Mouse (Mus musculus): ENCODE data around the gene Fbxl17.

The Fbxl17 gene

GRCm38 (mm10) chr17:63107515-63107914, 392.3 kb downstream of the Fbxl17 start:
- no peak for DNase-seq (ENCODE audit: low read depth, low spot score)

GRCm38 (mm10) chr17:63095553-63095952, 404.3 kb downstream of the Fbxl17 start:
- DNase-seq (ENCODE audit: low read depth, low spot score) = no peak

DNA sequence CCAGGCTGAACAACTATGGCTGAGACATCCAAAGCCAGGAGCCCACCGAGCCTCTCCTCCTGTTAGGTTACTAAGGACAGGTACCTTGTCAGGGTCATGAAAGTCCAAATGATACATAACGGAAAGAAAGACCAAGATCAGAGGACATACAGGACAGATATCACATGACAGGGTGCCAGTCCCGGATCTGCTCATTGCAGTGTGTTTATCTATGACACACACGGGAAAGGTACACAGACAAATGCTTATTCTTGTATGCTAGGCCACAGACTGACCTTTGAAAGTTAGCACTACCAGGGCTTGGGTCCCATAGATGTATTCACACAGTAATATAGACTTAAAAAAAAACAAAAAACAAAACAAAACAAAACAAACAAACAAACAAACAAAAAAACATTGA, 404.8 kb downstream of the Fbxl17 start:
- DNase-seq (ENCODE audit: low read depth, low spot score) = no peak

DNA sequence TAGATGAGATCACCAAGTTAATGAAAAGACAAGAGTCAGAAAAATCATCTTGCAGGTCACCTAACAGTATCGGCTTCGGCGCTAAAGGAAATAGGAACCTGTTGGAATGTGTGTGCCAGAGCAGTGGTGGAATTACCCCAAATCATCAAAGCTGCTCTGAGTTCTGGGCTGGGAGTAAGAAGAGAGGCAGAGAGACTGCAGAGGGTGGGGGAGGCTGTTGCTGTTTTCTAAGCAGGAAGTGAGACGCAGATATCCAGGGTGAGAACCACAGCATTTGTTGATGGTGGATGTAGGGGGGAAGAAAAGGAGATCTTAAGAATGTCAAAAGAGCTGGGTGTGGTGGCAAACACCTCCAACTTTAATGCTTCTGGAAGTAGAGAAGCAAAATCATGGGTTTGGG, 406.6 kb downstream of the Fbxl17 start:
- no peak for DNase-seq (ENCODE audit: low read depth, low spot score)

GRCm38 (mm10) chr17:63092774-63093173, 407.0 kb downstream of the Fbxl17 start:
- DNase-seq (ENCODE audit: low read depth, low spot score) = no peak

DNA sequence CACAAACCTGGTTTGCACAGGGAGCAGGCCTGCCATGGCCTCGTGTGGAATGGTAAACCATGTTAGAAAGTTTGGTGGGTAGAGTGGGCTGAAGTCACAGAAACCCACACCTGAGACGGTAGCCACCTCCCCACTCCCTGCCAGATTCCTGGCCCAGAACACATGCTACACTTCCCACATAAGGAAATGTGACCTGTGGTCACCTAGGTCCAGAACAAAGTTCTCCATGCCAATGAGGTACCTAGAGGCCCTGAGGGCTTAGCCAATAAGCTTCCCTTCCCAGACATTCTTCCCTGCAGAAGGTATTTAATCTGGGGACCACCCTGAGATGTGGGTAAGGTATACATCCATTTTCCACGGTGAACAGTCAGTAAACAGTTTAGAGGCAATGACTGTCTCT, 409.7 kb downstream of the Fbxl17 start:
- DNase-seq (ENCODE audit: low read depth, low spot score) = no peak

- no peak for DNase-seq (ENCODE audit: low read depth, low spot score)
These were observed 412.6 kb downstream of the Fbxl17 start for GRCm38 (mm10) chr17:63087265-63087664.

DNA sequence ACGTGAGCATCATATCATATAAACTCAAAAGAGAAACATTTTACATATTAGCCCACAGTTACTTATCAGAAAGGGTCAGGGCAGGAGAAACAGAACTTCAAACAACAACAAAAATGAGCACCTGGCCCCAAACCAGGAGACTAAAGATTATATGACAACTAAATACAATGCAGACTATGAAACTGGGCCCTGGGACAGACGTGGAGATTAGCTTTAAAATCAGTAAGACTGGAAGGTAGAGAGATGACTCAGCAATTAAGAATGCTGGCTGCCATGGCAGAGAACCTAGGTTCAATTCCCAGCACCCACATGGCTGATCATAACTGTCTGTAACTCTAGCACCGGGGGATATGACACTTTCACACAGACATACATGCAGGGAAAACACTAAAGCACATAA, 413.3 kb downstream of the Fbxl17 start:
- DNase-seq (ENCODE audit: low read depth, low spot score) = no peak

- DNase-seq (ENCODE audit: low read depth, low spot score) = no peak
These were observed 414.6 kb downstream of the Fbxl17 start for GRCm38 (mm10) chr17:63085227-63085626.

DNA sequence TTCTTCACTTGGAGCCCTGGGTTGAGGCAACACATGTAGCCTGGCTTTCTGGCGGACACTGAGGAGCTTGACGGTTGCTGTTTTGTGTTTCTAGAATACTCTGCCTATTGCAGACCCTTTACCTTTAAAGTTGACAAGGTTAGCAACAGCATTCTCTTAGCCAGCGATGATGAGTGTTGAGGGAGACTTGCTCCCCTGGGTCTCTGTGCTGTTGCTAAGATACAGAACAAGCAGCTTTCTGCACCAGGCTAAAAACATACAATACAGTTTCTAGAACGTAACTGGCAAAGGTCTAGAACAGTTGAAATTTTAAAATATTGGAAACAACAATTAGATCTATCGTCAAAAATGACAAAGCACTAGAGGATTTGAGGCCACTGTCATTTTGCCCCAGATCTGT, 420.7 kb downstream of the Fbxl17 start:
- no peak for DNase-seq (ENCODE audit: low read depth, low spot score)

DNA sequence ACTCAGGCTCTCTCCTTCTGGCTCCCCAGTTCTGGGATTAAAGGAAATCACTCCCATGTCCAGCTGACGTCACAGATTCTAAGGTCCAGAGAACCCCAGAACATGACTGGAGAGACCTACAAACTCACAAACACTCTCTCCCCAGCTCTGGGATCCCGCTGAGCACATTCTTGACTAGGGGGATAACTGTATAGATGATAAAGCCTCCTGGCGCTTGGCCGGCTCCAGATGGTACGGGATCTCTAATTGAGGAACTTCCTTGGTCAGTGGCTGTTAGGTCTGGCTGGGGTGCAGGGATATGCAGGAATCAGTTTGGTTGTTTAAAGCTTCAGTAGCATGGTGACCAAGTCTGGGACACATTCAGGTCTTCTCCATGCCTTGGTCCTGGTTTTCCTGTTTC, 422.3 kb downstream of the Fbxl17 start:
- DNase-seq (ENCODE audit: low read depth, low spot score) = no peak

DNA sequence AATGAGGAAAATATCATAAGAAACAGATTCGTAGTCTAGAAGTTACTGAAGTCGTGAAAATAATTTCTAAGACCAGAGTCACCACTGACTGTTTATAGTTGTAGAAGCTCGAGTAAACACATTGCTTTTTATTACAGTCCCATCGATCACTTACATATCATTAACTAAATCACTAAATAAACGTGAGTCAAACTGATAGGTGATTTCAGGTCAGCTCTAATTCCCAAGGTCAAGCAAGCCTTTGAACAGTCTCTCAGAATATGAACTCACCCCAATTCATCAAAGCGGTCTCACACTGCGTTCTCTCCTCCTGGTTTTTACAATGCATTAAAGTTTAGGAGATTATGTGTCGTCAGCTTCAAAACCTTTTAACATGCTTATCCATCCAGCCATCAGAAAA, 423.2 kb downstream of the Fbxl17 start:
- no peak for DNase-seq (ENCODE audit: low read depth, low spot score)

DNA sequence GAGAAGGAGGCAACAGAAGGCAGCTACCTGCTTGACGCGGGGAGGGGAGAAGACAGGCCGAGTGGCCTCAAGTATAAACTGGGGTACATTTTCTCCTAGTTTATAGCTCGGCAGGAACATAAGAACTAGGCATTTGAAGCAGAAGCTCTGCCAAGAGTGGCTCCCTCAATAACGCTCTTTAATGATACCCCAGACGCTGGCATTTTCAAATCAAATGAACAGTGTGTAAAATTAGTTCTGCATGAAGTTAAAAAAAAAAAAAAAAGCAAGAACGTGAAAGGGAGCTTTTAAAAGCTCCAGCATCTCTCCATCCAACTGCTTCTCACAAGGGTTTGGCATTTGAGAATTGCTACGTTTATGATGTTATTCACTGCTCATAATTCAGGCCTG, 423.8 kb downstream of the Fbxl17 start:
- no peak for DNase-seq (ENCODE audit: low read depth, low spot score)

- no peak for DNase-seq (ENCODE audit: low read depth, low spot score)
These were observed 424.5 kb downstream of the Fbxl17 start for GRCm38 (mm10) chr17:63075091-63076036.

DNA sequence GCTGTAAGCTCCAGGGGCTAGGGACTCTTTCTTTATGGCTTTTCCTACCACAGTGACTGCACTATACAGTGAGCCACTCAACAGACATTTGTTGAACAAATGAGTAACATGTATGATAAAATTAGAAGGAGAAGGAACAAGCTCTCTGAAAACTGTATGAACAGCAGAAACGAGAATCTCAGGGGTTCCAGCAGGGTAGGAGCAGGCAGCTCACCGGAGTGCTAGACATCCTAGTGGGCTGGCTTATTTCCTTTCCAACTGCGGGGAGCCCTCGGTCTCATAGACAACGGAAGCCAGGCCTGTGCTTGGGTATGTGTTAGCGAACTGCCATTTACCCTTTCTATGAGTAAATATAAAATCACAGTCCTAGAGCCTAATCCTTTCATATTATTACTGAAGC, 426.5 kb downstream of the Fbxl17 start:
- DNase-seq (ENCODE audit: low read depth, low spot score) = no peak

- DNase-seq (ENCODE audit: low read depth, low spot score) = no peak
These were observed 428.5 kb downstream of the Fbxl17 start for GRCm38 (mm10) chr17:63071134-63071923.

- DNase-seq (ENCODE audit: low read depth, low spot score) = no peak
These were observed 429.6 kb downstream of the Fbxl17 start for GRCm38 (mm10) chr17:63070161-63070761.

- DNase-seq (ENCODE audit: low read depth, low spot score) = no peak
These were observed 437.0 kb downstream of the Fbxl17 start for GRCm38 (mm10) chr17:63062785-63063184.

DNA sequence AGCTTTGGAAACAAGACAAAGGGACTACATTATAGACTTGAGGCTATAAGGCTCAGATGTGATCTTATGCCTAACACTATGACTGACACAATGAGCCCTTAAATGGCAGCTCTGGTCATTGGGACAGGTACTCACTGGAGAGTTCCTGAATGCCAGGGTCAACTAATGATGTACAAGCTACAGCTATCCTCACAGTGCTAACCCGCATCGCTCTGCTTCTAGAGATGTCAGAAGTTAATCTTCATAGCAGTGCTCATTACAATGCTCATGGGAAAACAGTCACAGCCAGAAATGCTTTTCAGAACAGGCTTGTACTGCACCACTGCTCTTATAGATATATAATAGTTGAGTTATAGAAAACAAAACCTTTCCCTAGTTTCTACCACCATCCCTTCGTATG, 438.0 kb downstream of the Fbxl17 start:
- no peak for DNase-seq (ENCODE audit: low read depth, low spot score)

GRCm38 (mm10) chr17:63060814-63061213, 439.0 kb downstream of the Fbxl17 start:
- no peak for DNase-seq (ENCODE audit: low read depth, low spot score)

DNA sequence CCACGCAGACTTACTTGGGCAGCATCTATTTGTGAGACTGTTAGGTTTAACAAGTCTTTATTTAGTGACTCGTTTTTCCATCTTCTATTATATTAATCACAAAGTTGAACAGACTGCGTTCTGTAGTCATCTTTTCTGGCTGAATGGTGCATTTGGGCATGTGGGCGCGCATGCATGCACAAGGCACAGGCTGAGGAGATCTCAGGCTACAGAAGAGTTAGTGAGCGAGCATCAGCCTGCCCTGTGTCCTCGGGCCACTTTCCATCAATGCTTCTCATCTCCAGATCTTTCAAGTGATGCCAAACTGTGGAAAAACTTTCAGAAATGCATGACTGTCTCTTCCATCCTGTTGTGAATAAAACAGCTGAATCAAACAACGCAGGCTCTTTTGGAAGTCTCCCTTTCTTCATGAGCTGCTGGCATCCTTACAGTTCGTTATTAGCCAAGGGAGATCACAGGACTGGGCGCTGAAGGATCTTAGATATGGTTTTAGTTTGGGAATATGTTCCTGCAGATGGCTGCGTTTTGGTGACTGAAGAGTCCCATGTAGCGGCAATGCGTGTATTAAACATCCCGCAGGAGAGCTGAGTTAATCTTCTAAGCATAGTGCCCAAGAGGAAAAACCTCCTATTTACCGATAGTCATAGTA, 442.0 kb downstream of the Fbxl17 start:
- no peak for DNase-seq (ENCODE audit: low read depth, low spot score)

GRCm38 (mm10) chr17:63056976-63057375, 442.8 kb downstream of the Fbxl17 start:
- no peak for DNase-seq (ENCODE audit: low read depth, low spot score)

All from brain, embryonic 18.5 days (tissue).